Mouse (Mus musculus) small intestine, adult 2 months (tissue): ENCODE results near the gene Mnd1.

Source experiments
- CTCF ChIP-seq: fragments of 200-500 bp; IDR thresholded peaks from 2 replicates; pipeline ENCODE4 v1.5.1; 2012; ENCODE audit warnings: low read depth, mild to moderate bottlenecking, control low read depth, inconsistent platforms, low read length, moderate library complexity, mixed read lengths; ENCODE audit not compliant: insufficient replicate concordance, insufficient read length; ENCODE audit errors: extremely low read depth
- POLR2A ChIP-seq: fragments of 200-500 bp; IDR thresholded peaks from 2 replicates; pipeline ENCODE4 v1.6.1; 2012; ENCODE audit warnings: low read depth, mild to moderate bottlenecking, control low read depth, inconsistent platforms, low read length, moderate library complexity

GRCm38 (mm10) chr3:84103536-84103935 lies 52.0 kb downstream of the Mnd1 start:
- TF ChIP-seq CTCF (no peak), POLR2A (no peak)
